Mouse (Mus musculus) kidney, embryonic 14.5 days (tissue): ENCODE data around the gene Tecr. TPM values are rescaled to one million over a fixed set of nuclear protein-coding genes. Genes with fewer than 3 reads are reported as not detected.

Experiments used
- ATAC-seq: fragments of 200-750 bp; cut with Nextera tagmentation; 2 replicates; pipeline ENCODE4 v1.8.0; 2017; ENCODE audit warnings: moderate number of reproducible peaks, mild to moderate bottlenecking, moderate TSS enrichment, moderate library complexity; ENCODE audit not compliant: low FRiP score, low TSS enrichment
- H3K27ac ChIP-seq: fragments of 300-500 bp; sonication (generic); 2 replicates; pipeline ENCODE4 v1.5.1; 2014; ENCODE audit warnings: low read depth, mild to moderate bottlenecking, low read length, moderate library complexity, mixed read lengths
- H3K27me3 ChIP-seq: fragments of 300-500 bp; sonication (generic); 2 replicates; pipeline ENCODE4 v1.6.1; 2014; ENCODE audit warnings: mild to moderate bottlenecking, low read length; ENCODE audit not compliant: control insufficient read depth, insufficient read depth
- H3K36me3 ChIP-seq: fragments of 300-500 bp; sonication (generic); 2 replicates; pipeline ENCODE4 v1.6.1; 2014; ENCODE audit warnings: low read length, mixed read lengths; ENCODE audit not compliant: control insufficient read depth, insufficient read depth
- H3K4me1 ChIP-seq: fragments of 300-500 bp; sonication (generic); 2 replicates; pipeline ENCODE4 v1.6.1; 2014; ENCODE audit warnings: low read length, mixed read lengths; ENCODE audit not compliant: control insufficient read depth, insufficient read depth
- H3K4me2 ChIP-seq: fragments of 300-500 bp; sonication (generic); replicated peaks from 2 replicates; pipeline ENCODE4 v1.6.1; 2014; ENCODE audit warnings: low read depth, mild to moderate bottlenecking, low read length
- H3K4me3 ChIP-seq: fragments of 300-500 bp; sonication (generic); 2 replicates; pipeline ENCODE4 v1.5.1; 2014; ENCODE audit warnings: mild to moderate bottlenecking, low read length
- H3K9ac ChIP-seq: fragments of 300-500 bp; sonication (generic); 2 replicates; pipeline ENCODE4 v1.6.1; 2014; ENCODE audit warnings: low read depth, mild to moderate bottlenecking, low read length, moderate library complexity
- H3K9me3 ChIP-seq: fragments of 300-500 bp; sonication (generic); 2 replicates; pipeline ENCODE4 v1.6.1; 2016; ENCODE audit warnings: low read length; ENCODE audit not compliant: control insufficient read depth
- WGBS: fragments of 180-500 bp; shearing (Covaris S2); extraction: QIAGEN DNeasy Blood & Tissue Kit; methylation state at CpG from one replicate; pipeline ENCODE4 v1.1.7; 2014; 5-methylcytosine and 5-hydroxymethylcytosine counted together
- polyA plus RNA-seq: library from polyadenylated mRNA; unstranded; fragments of >200 nt; fragmentation: Nextera tagmentation; extraction: Ambion mirVana; gene quantifications from 2 replicates; pipeline ENCODE4 v1.2.1, GENCODE M21; 2014

Tecr gene
- polyA plus RNA-seq, 1 experiment from 2014 or later, result 682 TPM

GRCm38 (mm10) chr8:83566469-83567395 is 41.0 kb downstream of the Tecr start, which contains the start of gene Ndufb7:
Gene Ndufb7 (plus strand): TSS chr8:83566671.
- under 1% methylated on average over 48 of the region's 48 CpGs for WGBS
- H3K9ac ChIP-seq, result peak within 1 kb of the TSS; percentile 80
- peak within 1 kb of the TSS; percentile 73 for H3K4me2 ChIP-seq
- H3K4me1 ChIP-seq, result peaks cover 8% of the 10 kb centered on the region; the same call in 1 of the 2 replicates
- peaks cover 20% of the 10 kb centered on the region for H3K36me3 ChIP-seq
- peak; percentile 87 for ATAC-seq
- peak within 1 kb of the TSS; percentile 61; the same call in 1 of the 2 replicates for H3K27ac ChIP-seq
- H3K9me3 ChIP-seq, result no peaks in the 10 kb centered on the region
- H3K27me3 ChIP-seq, result no peaks in the 10 kb centered on the region
- peak within 1 kb of the TSS; percentile 82 for H3K4me3 ChIP-seq

- peak; percentile 1; the same call in 1 of the 2 replicates for ATAC-seq
- peak overlapping the region; percentile 82 for H3K4me3 ChIP-seq
- H3K4me2 ChIP-seq, result no peak overlapping the region
- no peak overlapping the region for H3K9ac ChIP-seq
- H3K4me1 ChIP-seq, result peaks cover 8% of the 10 kb centered on the region; the same call in 1 of the 2 replicates
- no peak overlapping the region for H3K27ac ChIP-seq
- H3K36me3 ChIP-seq, result peaks cover 13% of the 10 kb centered on the region
- whole genome bisulfite sequencing, result 76% methylated on average over 9 of the region's 9 CpGs
- H3K9me3 ChIP-seq, result no peaks in the 10 kb centered on the region
- H3K27me3 ChIP-seq, result no peaks in the 10 kb centered on the region
Observed at GRCm38 (mm10) chr8:83565731-83566375, 41.9 kb downstream of the Tecr start.

GRCm38 (mm10) chr8:83563246-83563645 is 44.5 kb downstream of the Tecr start:
- H3K4me1 ChIP-seq, result peaks cover 8% of the 10 kb centered on the region; the same call in 1 of the 2 replicates
- no peaks in the 10 kb centered on the region for H3K36me3 ChIP-seq
- no peak overlapping the region for H3K27ac ChIP-seq
- H3K4me3 ChIP-seq, result no peak overlapping the region
- no peak overlapping the region for H3K9ac ChIP-seq
- 77% methylated on average over 4 of the region's 4 CpGs for WGBS
- no peaks in the 10 kb centered on the region for H3K27me3 ChIP-seq
- H3K4me2 ChIP-seq, result no peak overlapping the region
- H3K9me3 ChIP-seq, result no peaks in the 10 kb centered on the region
- ATAC-seq, result no peak

GRCm38 (mm10) chr8:83562669-83563068 is 45.1 kb downstream of the Tecr start:
- ATAC-seq, result no peak
- Histone ChIP-seq H3K4me3 (no peak overlapping the region), H3K9me3 (no peaks in the 10 kb centered on the region), H3K27ac (no peak overlapping the region), H3K27me3 (no peaks in the 10 kb centered on the region), H3K9ac (no peak overlapping the region), H3K4me2 (no peak overlapping the region), H3K36me3 (no peaks in the 10 kb centered on the region), H3K4me1 (peaks cover 4% of the 10 kb centered on the region; the same call in 1 of the 2 replicates)
- WGBS, result 76% methylated on average over 3 of the region's 3 CpGs

GRCm38 (mm10) chr8:83535736-83536135 is 72.0 kb downstream of the Tecr start, which contains the start of gene Olfr370:
Gene Olfr370 (plus strand): TSS chr8:83535780.
- H3K27me3 ChIP-seq, result no peaks in the 10 kb centered on the region
- H3K4me2 ChIP-seq, result no peak within 1 kb of the TSS
- no peak within 1 kb of the TSS for H3K27ac ChIP-seq
- H3K9me3 ChIP-seq, result no peaks in the 10 kb centered on the region
- H3K36me3 ChIP-seq, result no peaks in the 10 kb centered on the region
- no peak within 1 kb of the TSS for H3K9ac ChIP-seq
- no peaks in the 10 kb centered on the region for H3K4me1 ChIP-seq
- ATAC-seq, result no peak
- WGBS, result 79% methylated on average over 3 of the region's 3 CpGs
- H3K4me3 ChIP-seq, result no peak within 1 kb of the TSS

- Histone ChIP-seq H3K27ac (no peak overlapping the region), H3K27me3 (no peaks in the 10 kb centered on the region), H3K9ac (no peak overlapping the region), H3K4me2 (no peak overlapping the region), H3K36me3 (no peaks in the 10 kb centered on the region), H3K4me1 (no peaks in the 10 kb centered on the region), H3K4me3 (no peak overlapping the region), H3K9me3 (no peaks in the 10 kb centered on the region)
- no peak for ATAC-seq
- WGBS, result 82% methylated on average over 2 of the region's 2 CpGs
Observed at GRCm38 (mm10) chr8:83534802-83535201, 73.0 kb downstream of the Tecr start.

Other genes with a start within 250 kb of the Tecr start
- gene Clgn, start 218.1 kb downstream of the Tecr start, polyA plus RNA-seq, result 0.04 and 0.20 TPM in 2 replicates
- 117 and 132 TPM in 2 replicates for gene Scoc, start 149.6 kb downstream of the Tecr start, polyA plus RNA-seq
- gene Olfr370, start 72.2 kb downstream of the Tecr start, polyA plus RNA-seq, result not detected in 2 replicates
- 348 and 423 TPM in 2 replicates for gene Ndufb7, start 41.3 kb downstream of the Tecr start, polyA plus RNA-seq
- gene Dnajb1, start 222 bp upstream of the Tecr start, polyA plus RNA-seq, result 42.5 and 48.9 TPM in 2 replicates
- 168 and 210 TPM in 2 replicates for gene Gipc1, start 44.7 kb upstream of the Tecr start, polyA plus RNA-seq
- gene Ptger1, start 58.7 kb upstream of the Tecr start, polyA plus RNA-seq, result 0.97 and 1.3 TPM in 2 replicates
- gene Pkn1, start 91.2 kb upstream of the Tecr start, polyA plus RNA-seq, result 23.8 and 36.1 TPM in 2 replicates
- 193 and 194 TPM in 2 replicates for gene Ddx39, start 107.2 kb upstream of the Tecr start, polyA plus RNA-seq
- gene Adgre5, start 133.4 kb upstream of the Tecr start, polyA plus RNA-seq, result 18.6 and 30.9 TPM in 2 replicates